In genomic region chr10:18021576-18022311, GRCm38 (mm10) we compare ENCODE assay signal across 8 mouse cellular contexts. TPM values are rescaled to one million over a fixed set of nuclear protein-coding genes. Genes with fewer than 3 reads are reported as not detected.
DNase-seq lines count a peak whose midpoint lies in the region; ATAC-seq and TF ChIP-seq lines count a peak whose summit lies in the region.

No protein-coding gene starts in this region.

- peak overlapping the region; percentile 91 for H3K9ac ChIP-seq in intestine, embryonic 14.5 days (ENCODE audit: low read length)

- TF ChIP-seq CTCF in spleen, adult 2 months (IDR thresholded peaks at IDR 0.05; ENCODE audit: extremely low read depth, insufficient read depth, insufficient read length, insufficient replicate concordance) = no peak

- H3K4me3 ChIP-seq in spleen, adult 2 months (ENCODE audit: extremely low read depth, insufficient read depth, insufficient read length) = peak overlapping the region; percentile 98
- H3K4me3 ChIP-seq in intestine, embryonic 14.5 days (ENCODE audit: low read depth, low read length) = peak overlapping the region; percentile 70
- H3K4me3 ChIP-seq in myocyte = peak overlapping the region; percentile 97

- peak overlapping the region; percentile 96 for H3K27ac ChIP-seq in spleen, adult 2 months (ENCODE audit: insufficient read depth, low read length)
- peak overlapping the region; percentile 97 for H3K27ac ChIP-seq in intestine, embryonic 14.5 days (ENCODE audit: low read depth)

- TF ChIP-seq POLR2A in spleen, adult 2 months (IDR thresholded peaks at IDR 0.05; ENCODE audit: low read depth, low read length) = no peak
- no peak for TF ChIP-seq POLR2A in myocyte (IDR thresholded peaks at IDR 0.05; ENCODE audit: insufficient read length, low read depth)

- peak overlapping the region; percentile 50 for H3ac ChIP-seq in myocyte (ENCODE audit: control insufficient read depth, insufficient read length)

- H3K4me2 ChIP-seq in intestine, embryonic 14.5 days (ENCODE audit: low read length) = peak overlapping the region; percentile 60
- H3K4me2 ChIP-seq in myocyte (ENCODE audit: low read depth) = peak overlapping the region; percentile 94

- peaks cover 48% of the 10 kb centered on the region for H3K79me2 ChIP-seq in myocyte (ENCODE audit: control insufficient read depth, insufficient read depth)

- no peaks in the 10 kb centered on the region for H3K9me3 ChIP-seq in intestine, embryonic 14.5 days (ENCODE audit: control insufficient read depth, low read length)

- no peaks in the 10 kb centered on the region for H3K27me3 ChIP-seq in spleen, adult 2 months (ENCODE audit: control insufficient read depth, insufficient read depth, low read length)
- no peaks in the 10 kb centered on the region for H3K27me3 ChIP-seq in intestine, embryonic 14.5 days (replicated peaks; ENCODE audit: control insufficient read depth, insufficient read depth, low read length)
- H3K27me3 ChIP-seq in myocyte (ENCODE audit: control insufficient read depth, insufficient read depth, insufficient read length) = no peaks in the 10 kb centered on the region

- DNase-seq in cerebellum, adult 8-10 months = peak; percentile 3
- DNase-seq in cerebellum, adult 11 months = no peak
- DNase-seq in spleen, adult 2 months (ENCODE audit: low read depth in 1 of 2, low spot score in 2 of 2) = no peak
- no peak for DNase-seq in spleen, adult 12 weeks (ENCODE audit: low spot score)
- no peak for DNase-seq in intestine, embryonic 14.5 days (ENCODE audit: low spot score)
- DNase-seq in left cerebral cortex, adult 8-10 months (ENCODE audit: low spot score in 2 of 2) = no peak
- DNase-seq in urinary bladder, postnatal 14 days (ENCODE audit: low spot score) = no peak

- peak; percentile 10; the same call in 1 of the 2 replicates for ATAC-seq in intestine, embryonic 14.5 days (replicated peaks; ENCODE audit: low FRiP score, low TSS enrichment, low read depth)

- H3K36me3 ChIP-seq in spleen, adult 2 months (ENCODE audit: control insufficient read depth, insufficient read depth, low read length) = peaks cover 5% of the 10 kb centered on the region; the same call in 1 of the 2 replicates
- peaks cover 16% of the 10 kb centered on the region for H3K36me3 ChIP-seq in intestine, embryonic 14.5 days (ENCODE audit: control insufficient read depth, insufficient read depth, low read length)
- peaks cover 11% of the 10 kb centered on the region for H3K36me3 ChIP-seq in myocyte (ENCODE audit: control insufficient read depth, insufficient read depth)

- WGBS in spleen, adult 2 months = 43% methylated on average over 14 of the region's 14 CpGs
- 37% methylated on average over 14 of the region's 14 CpGs for WGBS in intestine, embryonic 14.5 days

- H3K4me1 ChIP-seq in spleen, adult 2 months (ENCODE audit: control insufficient read depth, insufficient read depth, insufficient read length) = peaks cover 2% of the 10 kb centered on the region; the same call in 1 of the 2 replicates
- peaks cover 9% of the 10 kb centered on the region for H3K4me1 ChIP-seq in intestine, embryonic 14.5 days (replicated peaks; ENCODE audit: control insufficient read depth, insufficient read depth, low read length)

TF ChIP-seq in myocyte, 11 proteins besides CTCF, POLR2A, EP300 and RAD21:
- peak; percentile 63 to 94 (median 93) for TF ChIP-seq MYOD1 (IDR thresholded peaks at IDR 0.05; ENCODE audit: control insufficient read depth in 1 of 3, insufficient read length in 2 of 3, low read depth in 2 of 3)
- no peak for TF ChIP-seq SRF (IDR thresholded peaks at IDR 0.05; ENCODE audit: control insufficient read depth, insufficient read length, low read depth)
- no peak for TF ChIP-seq MYOG (IDR thresholded peaks at IDR 0.05; ENCODE audit: control insufficient read depth in 1 of 3, insufficient read depth in 1 of 3, insufficient read length in 2 of 3, low read depth in 2 of 3)
- TF ChIP-seq USF1 (IDR thresholded peaks at IDR 0.05; ENCODE audit: low read depth) = no peak
- no peak for TF ChIP-seq TCF12 (IDR thresholded peaks at IDR 0.05; ENCODE audit: insufficient read depth, poor library complexity, severe bottlenecking)

RNA-seq across cellular contexts. Expression of gene Abracl, which starts 1.3 kb away (rescaled TPM):
- polyA plus RNA-seq in spleen, adult 2 months (2012; rRNA removed) = 3.5 and 3.7 TPM in 2 replicates
- polyA plus RNA-seq in intestine, embryonic 14.5 days (2014; fragmentation: Nextera tagmentation; extraction: Ambion mirVana) = 158 and 172 TPM in 2 replicates
- 65.7 TPM for polyA plus RNA-seq in myocyte (2012; fragmentation: generic; extraction: Trizol)
- 10 to 100 TPM; 13.2 to 28.7 (median 18.5) TPM for total RNA-seq in left cerebral cortex, adult 8-10 months (2022)

RNA-seq across cellular contexts. Expression of gene Reps1, which starts 33.9 kb away (rescaled TPM):
- 33.3 and 43.7 TPM in 2 replicates for polyA plus RNA-seq in spleen, adult 2 months (2012; rRNA removed)
- 18.3 and 19.8 TPM in 2 replicates for polyA plus RNA-seq in intestine, embryonic 14.5 days (2014; fragmentation: Nextera tagmentation; extraction: Ambion mirVana)
- polyA plus RNA-seq in myocyte (2012; fragmentation: generic; extraction: Trizol) = 33.7 TPM
- 10 to 100 TPM; 64.5 to 74.6 (median 67.4) TPM for total RNA-seq in left cerebral cortex, adult 8-10 months (2022)

Comparison
In these comparisons a context has a peak if more than half of its experiments do, and no peak if none do; other contexts are left out.
1. RNA of gene Abracl, which starts 1.3 kb away (polyA plus RNA-seq): 158 to 172 TPM in intestine, embryonic 14.5 days and 65.7 TPM in myocyte (single experiment); 3.5 to 3.7 TPM in spleen, adult 2 months; every median in the first group is over 10 times any median in the second.
2. Peak in every context shown above with its lines, with median percentiles within 50 percentile points of each other: H3K4me3 ChIP-seq.